Mouse (Mus musculus): ENCODE results near the gene Dut. TPM values are rescaled to one million over a fixed set of nuclear protein-coding genes. Genes with fewer than 3 reads are reported as not detected.

The Dut gene
- polyA plus RNA-seq, 1 experiment from 2014 or later, result 220 TPM

GRCm38 (mm10) chr2:125249874-125250273, 2.9 kb downstream of the Dut start:
- WGBS, result 94% methylated on average over 4 of the region's 4 CpGs
- H3K27ac ChIP-seq (ENCODE audit: low read depth, low read length), result no peak overlapping the region
- H3K4me1 ChIP-seq (ENCODE audit: control insufficient read depth, insufficient read depth, low read length), result peaks cover 3% of the 10 kb centered on the region; the same call in 1 of the 2 replicates
- H3K4me3 ChIP-seq (ENCODE audit: low read depth, low read length), result no peak overlapping the region
- H3K27me3 ChIP-seq (ENCODE audit: control insufficient read depth, insufficient read depth, low read length), result no peaks in the 10 kb centered on the region
- H3K4me2 ChIP-seq, result no peak overlapping the region
- no peak overlapping the region for H3K9ac ChIP-seq (ENCODE audit: low read length)
- DNase-seq (ENCODE audit: low spot score, missing footprints), result no peak
- no peak for ATAC-seq (ENCODE audit: low FRiP score)
- no peaks in the 10 kb centered on the region for H3K9me3 ChIP-seq (ENCODE audit: control insufficient read depth, low read length)
- H3K36me3 ChIP-seq (ENCODE audit: control insufficient read depth, insufficient read depth, low read length), result peaks cover 16% of the 10 kb centered on the region; the same call in 1 of the 2 replicates

- H3K4me2 ChIP-seq, result no peak overlapping the region
- 88% methylated on average over 4 of the region's 4 CpGs for WGBS
- no peaks in the 10 kb centered on the region for H3K27me3 ChIP-seq (ENCODE audit: control insufficient read depth, insufficient read depth, low read length)
- no peaks in the 10 kb centered on the region for H3K9me3 ChIP-seq (ENCODE audit: control insufficient read depth, low read length)
- H3K4me1 ChIP-seq (ENCODE audit: control insufficient read depth, insufficient read depth, low read length), result no peaks in the 10 kb centered on the region; the same call in 1 of the 2 replicates
- no peak overlapping the region for H3K9ac ChIP-seq (ENCODE audit: low read length)
- no peak overlapping the region for H3K4me3 ChIP-seq (ENCODE audit: low read depth, low read length)
- ATAC-seq (ENCODE audit: low FRiP score), result no peak
- no peak overlapping the region for H3K27ac ChIP-seq (ENCODE audit: low read depth, low read length)
- DNase-seq (ENCODE audit: low spot score, missing footprints), result no peak
- peaks cover 18% of the 10 kb centered on the region; the same call in 1 of the 2 replicates for H3K36me3 ChIP-seq (ENCODE audit: control insufficient read depth, insufficient read depth, low read length)
Observed at GRCm38 (mm10) chr2:125251781-125252180, 4.8 kb downstream of the Dut start.

DNA sequence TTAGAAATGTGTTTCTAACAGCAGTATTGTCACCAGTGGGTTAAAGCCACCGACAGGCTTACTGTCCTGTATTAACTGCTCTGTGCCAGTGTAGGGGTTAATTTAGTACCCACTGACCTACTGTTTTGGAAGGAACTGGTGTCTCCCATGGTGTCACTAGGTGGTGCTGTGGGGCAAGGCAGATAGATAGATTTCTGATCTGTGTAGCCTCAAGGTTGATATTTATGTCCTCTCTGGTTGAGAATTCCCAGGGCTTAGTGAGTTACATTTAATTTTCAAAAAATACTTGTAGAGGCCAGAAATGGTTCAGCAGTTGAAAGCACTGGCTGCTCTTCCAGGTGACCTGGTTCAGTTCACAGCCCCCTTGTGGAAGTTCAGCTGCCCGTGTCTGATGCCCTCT, 5.3 kb downstream of the Dut start:
- ATAC-seq (ENCODE audit: low FRiP score) (no peak), DNase-seq (ENCODE audit: low spot score, missing footprints) (peak; percentile 90)
- H3K9me3 ChIP-seq (ENCODE audit: control insufficient read depth, low read length), result no peaks in the 10 kb centered on the region
- H3K27me3 ChIP-seq (ENCODE audit: control insufficient read depth, insufficient read depth, low read length), result no peaks in the 10 kb centered on the region
- 76% methylated on average over 2 of the region's 2 CpGs for WGBS
- H3K4me1 ChIP-seq (ENCODE audit: control insufficient read depth, insufficient read depth, low read length), result no peaks in the 10 kb centered on the region; the same call in 1 of the 2 replicates
- no peak overlapping the region for H3K4me3 ChIP-seq (ENCODE audit: low read depth, low read length)
- no peak overlapping the region for H3K27ac ChIP-seq (ENCODE audit: low read depth, low read length)
- no peak overlapping the region for H3K4me2 ChIP-seq
- H3K36me3 ChIP-seq (ENCODE audit: control insufficient read depth, insufficient read depth, low read length), result peaks cover 18% of the 10 kb centered on the region; the same call in 1 of the 2 replicates
- H3K9ac ChIP-seq (ENCODE audit: low read length), result no peak overlapping the region

DNA sequence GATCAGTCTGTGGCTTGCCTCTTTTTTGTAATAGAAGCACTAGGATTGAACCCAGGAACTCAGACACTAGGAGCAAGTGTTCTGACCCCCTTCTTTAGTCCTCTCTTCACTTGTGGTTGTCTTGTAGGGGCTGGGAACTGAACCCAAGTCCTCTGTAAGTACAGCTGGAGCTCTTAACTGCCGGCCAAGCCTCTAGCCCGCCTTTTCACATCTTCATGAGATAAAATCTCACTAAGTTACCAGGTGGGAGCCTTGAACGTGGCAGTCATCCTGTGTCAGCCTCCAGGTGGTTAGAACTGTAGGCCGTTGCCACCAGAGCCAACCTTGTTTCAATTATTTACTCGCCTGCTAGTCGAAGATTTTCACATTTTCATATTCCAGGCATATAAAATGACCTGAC, 6.7 kb downstream of the Dut start:
- Histone ChIP-seq H3K9me3 (ENCODE audit: control insufficient read depth, low read length) (no peaks in the 10 kb centered on the region), H3K4me3 (ENCODE audit: low read depth, low read length) (no peak overlapping the region), H3K4me2 (no peak overlapping the region), H3K27me3 (ENCODE audit: control insufficient read depth, insufficient read depth, low read length) (no peaks in the 10 kb centered on the region), H3K27ac (ENCODE audit: low read depth, low read length) (no peak overlapping the region), H3K9ac (ENCODE audit: low read length) (no peak overlapping the region), H3K4me1 (ENCODE audit: control insufficient read depth, insufficient read depth, low read length) (no peaks in the 10 kb centered on the region; the same call in 1 of the 2 replicates), H3K36me3 (ENCODE audit: control insufficient read depth, insufficient read depth, low read length) (peaks cover 23% of the 10 kb centered on the region)
- ATAC-seq (ENCODE audit: low FRiP score) (no peak), DNase-seq (ENCODE audit: low spot score, missing footprints) (no peak)
- 96% methylated on average over 6 of the region's 6 CpGs for WGBS

GRCm38 (mm10) chr2:125254630-125255029, 7.6 kb downstream of the Dut start:
- ATAC-seq (ENCODE audit: low FRiP score) (no peak), DNase-seq (ENCODE audit: low spot score, missing footprints) (peak; percentile 85)
- Histone ChIP-seq H3K9me3 (ENCODE audit: control insufficient read depth, low read length) (no peaks in the 10 kb centered on the region), H3K27me3 (ENCODE audit: control insufficient read depth, insufficient read depth, low read length) (no peaks in the 10 kb centered on the region), H3K9ac (ENCODE audit: low read length) (no peak overlapping the region), H3K4me2 (no peak overlapping the region), H3K4me3 (ENCODE audit: low read depth, low read length) (no peak overlapping the region), H3K27ac (ENCODE audit: low read depth, low read length) (no peak overlapping the region), H3K36me3 (ENCODE audit: control insufficient read depth, insufficient read depth, low read length) (peaks cover 23% of the 10 kb centered on the region), H3K4me1 (ENCODE audit: control insufficient read depth, insufficient read depth, low read length) (no peaks in the 10 kb centered on the region)
- WGBS, result 87% methylated on average over 3 of the region's 3 CpGs

- no peak overlapping the region for H3K4me3 ChIP-seq (ENCODE audit: low read depth, low read length)
- H3K4me2 ChIP-seq, result no peak overlapping the region
- H3K4me1 ChIP-seq (ENCODE audit: control insufficient read depth, insufficient read depth, low read length), result no peaks in the 10 kb centered on the region
- no peaks in the 10 kb centered on the region for H3K9me3 ChIP-seq (ENCODE audit: control insufficient read depth, low read length)
- ATAC-seq (ENCODE audit: low FRiP score), result no peak
- DNase-seq (ENCODE audit: low spot score, missing footprints), result no peak
- H3K27ac ChIP-seq (ENCODE audit: low read depth, low read length), result no peak overlapping the region
- H3K27me3 ChIP-seq (ENCODE audit: control insufficient read depth, insufficient read depth, low read length), result no peaks in the 10 kb centered on the region
- no peak overlapping the region for H3K9ac ChIP-seq (ENCODE audit: low read length)
- WGBS, result 90% methylated on average over 3 of the region's 3 CpGs
- peaks cover 23% of the 10 kb centered on the region for H3K36me3 ChIP-seq (ENCODE audit: control insufficient read depth, insufficient read depth, low read length)
Observed at GRCm38 (mm10) chr2:125255886-125256285, 8.9 kb downstream of the Dut start.

- Histone ChIP-seq H3K4me1 (ENCODE audit: control insufficient read depth, insufficient read depth, low read length) (no peaks in the 10 kb centered on the region), H3K4me3 (ENCODE audit: low read depth, low read length) (no peak overlapping the region), H3K27me3 (ENCODE audit: control insufficient read depth, insufficient read depth, low read length) (no peaks in the 10 kb centered on the region), H3K36me3 (ENCODE audit: control insufficient read depth, insufficient read depth, low read length) (peaks cover 9% of the 10 kb centered on the region), H3K9me3 (ENCODE audit: control insufficient read depth, low read length) (no peaks in the 10 kb centered on the region), H3K4me2 (no peak overlapping the region), H3K9ac (ENCODE audit: low read length) (no peak overlapping the region), H3K27ac (ENCODE audit: low read depth, low read length) (no peak overlapping the region)
- 86% methylated on average over 14 of the region's 14 CpGs for WGBS
- ATAC-seq (ENCODE audit: low FRiP score), result no peak; the same call in 1 of the 2 replicates
- DNase-seq (ENCODE audit: low spot score, missing footprints), result peak; percentile 85
Observed at GRCm38 (mm10) chr2:125259230-125260120, 12.5 kb downstream of the Dut start.

GRCm38 (mm10) chr2:125260326-125260725, 13.3 kb downstream of the Dut start:
- Histone ChIP-seq H3K4me2 (no peak overlapping the region), H3K4me1 (ENCODE audit: control insufficient read depth, insufficient read depth, low read length) (no peaks in the 10 kb centered on the region), H3K9ac (ENCODE audit: low read length) (no peak overlapping the region), H3K4me3 (ENCODE audit: low read depth, low read length) (no peak overlapping the region), H3K27ac (ENCODE audit: low read depth, low read length) (no peak overlapping the region), H3K27me3 (ENCODE audit: control insufficient read depth, insufficient read depth, low read length) (no peaks in the 10 kb centered on the region), H3K9me3 (ENCODE audit: control insufficient read depth, low read length) (no peaks in the 10 kb centered on the region), H3K36me3 (ENCODE audit: control insufficient read depth, insufficient read depth, low read length) (peaks cover 7% of the 10 kb centered on the region)
- DNase-seq (ENCODE audit: low spot score, missing footprints), result no peak
- WGBS, result 92% methylated on average over 2 of the region's 2 CpGs
- no peak for ATAC-seq (ENCODE audit: low FRiP score)

DNA sequence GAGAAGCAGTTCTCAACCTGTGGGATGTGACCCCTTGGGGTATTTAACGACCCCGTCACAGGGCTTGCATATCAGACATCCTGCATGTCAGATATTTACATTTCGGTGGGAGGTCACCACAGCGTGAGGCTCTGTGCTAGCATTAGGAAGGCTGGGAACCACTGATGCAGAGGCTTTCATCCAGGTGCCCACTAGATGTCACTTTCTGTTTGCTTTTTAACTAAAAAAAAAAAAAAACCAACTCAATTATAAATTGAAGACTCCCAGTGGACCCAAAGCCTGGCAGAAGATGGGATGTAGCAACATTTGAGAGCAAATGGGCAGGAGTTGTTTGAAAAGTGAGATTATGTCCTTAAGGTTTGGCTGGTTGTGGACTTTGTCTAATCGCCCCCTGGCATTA, 16.1 kb downstream of the Dut start:
- Histone ChIP-seq H3K4me1 (ENCODE audit: control insufficient read depth, insufficient read depth, low read length) (no peaks in the 10 kb centered on the region), H3K27ac (ENCODE audit: low read depth, low read length) (no peak overlapping the region), H3K27me3 (ENCODE audit: control insufficient read depth, insufficient read depth, low read length) (no peaks in the 10 kb centered on the region), H3K4me3 (ENCODE audit: low read depth, low read length) (no peak overlapping the region), H3K9me3 (ENCODE audit: control insufficient read depth, low read length) (no peaks in the 10 kb centered on the region), H3K9ac (ENCODE audit: low read length) (no peak overlapping the region), H3K4me2 (no peak overlapping the region), H3K36me3 (ENCODE audit: control insufficient read depth, insufficient read depth, low read length) (no peaks in the 10 kb centered on the region; the same call in 1 of the 2 replicates)
- DNase-seq (ENCODE audit: low spot score, missing footprints) (no peak), ATAC-seq (ENCODE audit: low FRiP score) (no peak)
- WGBS, result 23% methylated on average over 5 of the region's 5 CpGs

Data from midbrain, embryonic 11.5 days (tissue).